In genomic region chr14:16733595-16734298, GRCm38 (mm10) we compare ENCODE assay signal across 11 mouse cellular contexts.
A peak's percentile ranks its signal among the peaks of the same experiment; 100 is the strongest.
DNase-seq lines count a peak whose midpoint lies in the region; ATAC-seq lines count a peak whose summit lies in the region.
"Had no signal": no experiment of that assay in that cellular context is flagged by ENCODE, and none has a peak within 500 bp of the region (broad histone marks: within the 10 kb centered on the region; RNA-seq: fewer than 3 reads in every experiment).

No protein-coding gene starts in this region.

- H3K9ac ChIP-seq in hindbrain, embryonic 11.5 days (ENCODE audit: low read depth, low read length) = no peak overlapping the region
- no peak overlapping the region for H3K9ac ChIP-seq in midbrain, embryonic 13.5 days (replicated peaks)

- WGBS in hindbrain, embryonic 11.5 days = 20% methylated on average over 9 of the region's 9 CpGs
- WGBS in midbrain, embryonic 13.5 days = 13% methylated on average over 9 of the region's 9 CpGs

- peaks cover 6% of the 10 kb centered on the region; the same call in 1 of the 2 replicates for H3K4me1 ChIP-seq in hindbrain, embryonic 11.5 days (replicated peaks; ENCODE audit: control insufficient read depth, insufficient read depth, low read length)
- H3K4me1 ChIP-seq in midbrain, embryonic 13.5 days (replicated peaks) = peaks cover 23% of the 10 kb centered on the region

- no peaks in the 10 kb centered on the region for H3K36me3 ChIP-seq in hindbrain, embryonic 11.5 days (ENCODE audit: control insufficient read depth, insufficient read depth, low read length)
- H3K36me3 ChIP-seq in midbrain, embryonic 13.5 days = no peaks in the 10 kb centered on the region

- no peak overlapping the region for H3K4me2 ChIP-seq in hindbrain, embryonic 11.5 days (replicated peaks; ENCODE audit: low read depth, low read length)
- H3K4me2 ChIP-seq in midbrain, embryonic 13.5 days (replicated peaks) = peak overlapping the region; percentile 28

- intact Hi-C loops in gastrocnemius, postnatal 36 days (cut with DNase I) = no loop called here

- peak overlapping the region; percentile 66 for H3K27ac ChIP-seq in hindbrain, embryonic 11.5 days (ENCODE audit: low read depth, low read length)
- 0 out of 2 replicates have a peak overlapping the region, but pooled peaks have one; percentile 16 for H3K27ac ChIP-seq in midbrain, embryonic 13.5 days

- DNase-seq in brain, adult 2 months (ENCODE audit: low read depth, low spot score) = peak; percentile 17
- peak; percentile 72 for DNase-seq in embryo, embryonic 11 days
- peak; percentile 59 for DNase-seq in hindbrain, embryonic 11.5 days (ENCODE audit: low spot score)
- no peak for DNase-seq in frontal cortex, postnatal 14 days (ENCODE audit: low spot score in 2 of 2)
- no peak for DNase-seq in adrenal gland, postnatal 4 days (ENCODE audit: low spot score in 2 of 2)
- DNase-seq in gastrocnemius, postnatal 36 days = no peak
- DNase-seq: adrenal gland, adult 8-10 months; cerebellum, postnatal 25 days; gastrocnemius, postnatal 10 days; heart, postnatal 4 days had no signal

- H3K4me3 ChIP-seq in hindbrain, embryonic 11.5 days (ENCODE audit: low read depth, low read length) = no peak overlapping the region
- no peak overlapping the region for H3K4me3 ChIP-seq in midbrain, embryonic 13.5 days (replicated peaks)

- H3K27me3 ChIP-seq in hindbrain, embryonic 11.5 days (ENCODE audit: control insufficient read depth, insufficient read depth, low read length) = no peaks in the 10 kb centered on the region
- H3K27me3 ChIP-seq in midbrain, embryonic 13.5 days = peaks cover 53% of the 10 kb centered on the region

- peak; percentile 88 for ATAC-seq in hindbrain, embryonic 11.5 days (ENCODE audit: low FRiP score)
- ATAC-seq in midbrain, embryonic 13.5 days = peak; percentile 82

- no peaks in the 10 kb centered on the region for H3K9me3 ChIP-seq in hindbrain, embryonic 11.5 days (ENCODE audit: control insufficient read depth, low read length)
- H3K9me3 ChIP-seq in midbrain, embryonic 13.5 days = no peaks in the 10 kb centered on the region

Comparison
In these comparisons a context has a peak if more than half of its experiments do, and no peak if none do; other contexts are left out.
1. DNase-seq: peak in brain, adult 2 months (single experiment), embryo, embryonic 11 days (single experiment) and hindbrain, embryonic 11.5 days (single experiment); none in frontal cortex, postnatal 14 days (0 of 2), adrenal gland, postnatal 4 days (0 of 2) and gastrocnemius, postnatal 36 days (0 of 2).